Mouse (Mus musculus) liver, embryonic 16.5 days (tissue): ENCODE measurements around the gene Inip. TPM values are rescaled to one million over a fixed set of nuclear protein-coding genes. Genes with fewer than 3 reads are reported as not detected.

ENCODE experiments used
- ATAC-seq: fragments of 200-750 bp; cut with Nextera tagmentation; 2 replicates; pipeline ENCODE4 v1.8.0; 2017; ENCODE audit warnings: low read depth, mild to moderate bottlenecking, moderate number of reproducible peaks, moderate library complexity
- H3K27ac ChIP-seq: fragments of 300-500 bp; sonication (generic); 2 replicates; pipeline ENCODE4 v1.5.1; 2014; ENCODE audit warnings: mild to moderate bottlenecking, low read length
- H3K27me3 ChIP-seq: fragments of 300-500 bp; sonication (generic); 2 replicates; pipeline ENCODE4 v1.6.1; 2014; ENCODE audit warnings: low read depth, low read length, mixed read lengths; ENCODE audit not compliant: control insufficient read depth, insufficient read depth
- H3K36me3 ChIP-seq: fragments of 300-500 bp; sonication (generic); 2 replicates; pipeline ENCODE4 v1.6.1; 2014; ENCODE audit warnings: mild to moderate bottlenecking; ENCODE audit not compliant: control insufficient read depth, insufficient read depth
- H3K4me1 ChIP-seq: fragments of 300-500 bp; sonication (generic); 2 replicates; pipeline ENCODE4 v1.6.1; 2014; ENCODE audit warnings: low read depth, low read length, mixed read lengths; ENCODE audit not compliant: control insufficient read depth
- H3K4me2 ChIP-seq: fragments of 300-500 bp; sonication (generic); 2 replicates; pipeline ENCODE4 v1.6.1; 2014; ENCODE audit warnings: low read depth, low read length, mixed read lengths
- H3K4me3 ChIP-seq: fragments of 300-500 bp; sonication (generic); 2 replicates; pipeline ENCODE4 v1.5.1; 2014; ENCODE audit warnings: low read depth, mild to moderate bottlenecking, low read length
- H3K9ac ChIP-seq: fragments of 300-500 bp; sonication (generic); 2 replicates; pipeline ENCODE4 v1.6.1; 2014; ENCODE audit warnings: low read depth, low read length
- H3K9me3 ChIP-seq: fragments of 300-500 bp; sonication (generic); replicated peaks from 2 replicates; pipeline ENCODE4 v1.6.1; 2016; ENCODE audit warnings: low read length; ENCODE audit not compliant: control insufficient read depth
- WGBS: fragments of 180-500 bp; shearing (Covaris S2); extraction: QIAGEN DNeasy Blood & Tissue Kit; methylation state at CpG from one replicate; pipeline ENCODE4 v1.1.7; 2014; ENCODE audit not compliant: insufficient replicate concordance; 5-methylcytosine and 5-hydroxymethylcytosine counted together
- polyA plus RNA-seq: library from polyadenylated mRNA; unstranded; fragments of >200 nt; fragmentation: Nextera tagmentation; extraction: Ambion mirVana; gene quantifications from 2 replicates; pipeline ENCODE4 v1.2.1, GENCODE M21; 2015

Inip gene
- polyA plus RNA-seq, 1 experiment from 2014 or later: 14.0 TPM

DNA sequence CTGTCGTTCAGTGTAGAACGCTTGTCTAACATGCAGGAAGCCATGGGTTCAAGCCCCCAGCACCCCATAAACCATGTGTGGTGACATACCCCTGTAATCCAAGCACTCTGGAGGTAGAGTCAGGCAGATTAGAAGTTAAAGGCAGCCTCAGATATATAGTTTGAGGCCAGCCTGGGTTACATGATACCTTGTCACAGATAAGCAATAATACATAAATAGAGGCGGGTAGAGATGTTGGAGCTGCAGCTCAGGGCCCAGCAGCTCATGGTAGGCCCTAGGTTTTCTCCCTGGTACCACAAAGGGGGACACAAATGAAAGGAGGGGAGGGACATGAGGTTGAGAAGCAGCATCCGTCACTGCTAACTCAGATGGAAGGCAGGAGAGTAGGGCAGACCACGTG lies 16.4 kb upstream of the Inip start:
- H3K27ac ChIP-seq: no peak overlapping the region
- H3K4me2 ChIP-seq: no peak overlapping the region
- no peaks in the 10 kb centered on the region for H3K27me3 ChIP-seq
- ATAC-seq: no peak
- 46% methylated on average over 5 of the region's 5 CpGs for WGBS
- H3K36me3 ChIP-seq: no peaks in the 10 kb centered on the region
- H3K9ac ChIP-seq: no peak overlapping the region
- peaks cover 31% of the 10 kb centered on the region for H3K4me1 ChIP-seq
- no peaks in the 10 kb centered on the region for H3K9me3 ChIP-seq
- no peak overlapping the region for H3K4me3 ChIP-seq

DNA sequence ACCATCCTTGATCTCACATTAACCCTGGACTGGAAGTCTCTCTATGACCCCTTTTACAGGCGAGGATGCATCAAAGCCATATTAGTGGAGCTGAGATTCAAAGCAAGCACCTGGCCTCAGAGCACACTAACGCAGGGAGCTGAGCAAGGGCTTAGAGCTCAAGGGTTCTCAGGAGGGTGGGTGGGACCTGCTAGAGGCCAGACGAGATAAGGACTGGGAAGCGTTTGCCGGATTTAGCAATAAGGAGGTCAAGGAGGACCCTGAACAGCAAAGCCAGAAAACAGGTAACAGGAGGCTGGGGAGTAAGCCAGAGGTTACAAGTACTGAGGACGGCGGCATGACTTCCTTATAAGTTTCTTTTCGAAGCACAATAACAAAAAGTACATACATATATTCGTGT lies 15.1 kb upstream of the Inip start:
- Histone ChIP-seq H3K36me3 (no peaks in the 10 kb centered on the region), H3K27me3 (no peaks in the 10 kb centered on the region), H3K4me1 (peaks cover 31% of the 10 kb centered on the region), H3K9me3 (no peaks in the 10 kb centered on the region), H3K27ac (no peak overlapping the region), H3K4me3 (no peak overlapping the region), H3K4me2 (no peak overlapping the region), H3K9ac (no peak overlapping the region)
- no peak for ATAC-seq
- WGBS: 46% methylated on average over 9 of the region's 9 CpGs

DNA sequence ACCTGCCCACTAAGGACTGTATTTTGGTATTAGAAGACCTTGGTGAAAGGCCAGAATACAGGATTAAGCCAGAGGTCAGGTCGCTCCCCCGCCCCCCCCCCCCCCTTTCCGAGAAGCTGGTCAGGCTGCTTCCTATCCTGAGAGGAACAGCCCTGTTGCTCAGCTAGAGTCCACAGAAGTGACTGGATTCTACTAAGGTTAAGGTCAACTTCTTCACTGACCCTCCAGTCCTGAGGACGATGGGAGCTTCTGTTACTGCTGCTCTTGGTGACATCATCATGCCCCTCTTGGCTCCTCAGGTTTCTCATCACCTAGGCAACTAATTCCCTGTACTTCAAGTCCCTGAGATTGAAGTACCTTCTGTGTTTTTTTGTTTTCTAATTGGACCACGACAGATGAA lies 14.6 kb upstream of the Inip start:
- 67% methylated on average over 4 of the region's 5 CpGs for WGBS
- peaks cover 31% of the 10 kb centered on the region for H3K4me1 ChIP-seq
- no peaks in the 10 kb centered on the region for H3K36me3 ChIP-seq
- H3K9me3 ChIP-seq: no peaks in the 10 kb centered on the region
- no peaks in the 10 kb centered on the region for H3K27me3 ChIP-seq
- no peak overlapping the region for H3K4me2 ChIP-seq
- no peak overlapping the region for H3K27ac ChIP-seq
- no peak for ATAC-seq
- H3K9ac ChIP-seq: no peak overlapping the region
- H3K4me3 ChIP-seq: no peak overlapping the region

DNA sequence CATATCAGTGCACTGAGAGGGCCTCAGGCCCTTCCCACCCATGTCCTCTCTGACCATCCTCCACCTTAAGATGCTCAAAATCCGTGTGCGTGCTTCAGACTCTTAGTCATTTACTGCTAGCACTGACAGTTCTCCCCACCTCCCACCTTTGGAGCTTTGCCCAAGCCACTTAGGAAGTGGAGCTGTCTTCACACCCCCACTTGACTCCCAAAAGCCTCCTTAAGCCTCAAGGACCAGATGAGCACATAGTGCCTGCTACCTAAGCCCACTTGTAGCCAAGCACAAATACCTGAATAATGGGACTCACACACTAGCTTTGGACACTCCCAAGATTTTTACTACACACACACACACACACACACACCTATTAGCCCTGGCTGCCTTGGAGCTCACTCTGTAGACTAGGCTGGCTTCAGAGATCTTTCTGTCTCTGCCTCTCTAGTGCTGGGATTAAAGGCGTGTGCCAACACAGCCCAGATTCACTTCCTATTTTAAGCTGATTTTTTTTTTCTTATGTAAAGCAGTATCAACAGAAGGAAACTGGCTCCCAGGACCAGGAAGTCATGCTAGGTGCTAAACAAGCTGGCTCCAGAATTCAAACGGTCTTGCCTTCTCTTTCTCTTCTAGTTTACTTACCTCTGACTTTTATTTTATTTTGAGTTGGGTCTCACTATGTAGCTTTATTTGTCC lies 13.9 kb upstream of the Inip start:
- Histone ChIP-seq H3K4me3 (no peak overlapping the region), H3K27me3 (no peaks in the 10 kb centered on the region), H3K4me1 (peaks cover 31% of the 10 kb centered on the region), H3K36me3 (no peaks in the 10 kb centered on the region), H3K9ac (no peak overlapping the region), H3K27ac (peak overlapping the region; percentile 43), H3K4me2 (no peak overlapping the region), H3K9me3 (no peaks in the 10 kb centered on the region)
- ATAC-seq: no peak
- WGBS: 65% methylated on average over 4 of the region's 4 CpGs

DNA sequence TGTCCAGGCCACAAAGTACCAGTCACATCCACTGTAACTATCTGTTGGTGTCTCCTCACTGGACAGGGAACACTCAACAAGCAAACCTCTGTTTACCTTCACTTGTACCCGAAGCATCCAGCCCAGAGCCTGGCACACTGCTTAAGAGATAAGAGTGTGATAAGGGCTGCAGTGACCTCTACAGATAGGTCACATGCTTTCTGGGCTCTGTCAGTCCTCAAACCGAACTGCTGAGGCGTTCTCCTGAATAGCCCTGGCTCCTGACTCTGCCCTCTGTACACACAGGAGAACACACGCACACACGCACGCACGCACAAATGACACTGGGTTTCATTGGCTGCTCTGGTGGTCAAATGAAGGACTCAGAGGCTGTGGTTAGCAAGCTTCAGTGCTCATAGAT lies 12.7 kb upstream of the Inip start:
- Histone ChIP-seq H3K9ac (no peak overlapping the region), H3K4me1 (peaks cover 31% of the 10 kb centered on the region), H3K27ac (no peak overlapping the region), H3K4me3 (no peak overlapping the region), H3K9me3 (no peaks in the 10 kb centered on the region), H3K4me2 (no peak overlapping the region), H3K36me3 (no peaks in the 10 kb centered on the region), H3K27me3 (no peaks in the 10 kb centered on the region)
- peak; percentile 77 for ATAC-seq
- 29% methylated on average over 7 of the region's 7 CpGs for WGBS

DNA sequence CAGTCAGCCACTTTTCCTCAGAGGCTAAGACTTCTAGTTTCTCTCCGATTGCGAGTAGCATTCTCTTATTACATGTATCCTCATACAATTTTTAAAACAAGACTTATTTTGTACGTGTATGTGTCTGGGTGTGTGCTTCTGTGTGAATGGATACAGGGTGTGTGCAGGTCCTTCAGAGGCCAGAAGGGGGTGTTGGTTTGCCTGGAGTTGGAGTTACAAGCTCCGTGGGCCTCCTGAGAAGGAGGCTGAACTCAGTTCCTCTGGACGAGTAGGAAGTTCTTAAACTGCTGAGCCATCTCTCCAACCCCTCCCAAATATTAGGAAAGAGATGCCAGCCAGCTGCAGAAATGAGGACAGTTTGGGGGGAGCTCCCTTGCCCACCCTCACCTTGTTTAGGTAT lies 7.0 kb upstream of the Inip start:
- peaks cover 21% of the 10 kb centered on the region for H3K4me1 ChIP-seq
- no peak overlapping the region for H3K4me2 ChIP-seq
- 56% methylated on average over 5 of the region's 5 CpGs for WGBS
- H3K36me3 ChIP-seq: no peaks in the 10 kb centered on the region
- H3K4me3 ChIP-seq: no peak overlapping the region
- no peak for ATAC-seq
- H3K9ac ChIP-seq: no peak overlapping the region
- no peak overlapping the region for H3K27ac ChIP-seq
- H3K27me3 ChIP-seq: no peaks in the 10 kb centered on the region
- no peaks in the 10 kb centered on the region for H3K9me3 ChIP-seq

DNA sequence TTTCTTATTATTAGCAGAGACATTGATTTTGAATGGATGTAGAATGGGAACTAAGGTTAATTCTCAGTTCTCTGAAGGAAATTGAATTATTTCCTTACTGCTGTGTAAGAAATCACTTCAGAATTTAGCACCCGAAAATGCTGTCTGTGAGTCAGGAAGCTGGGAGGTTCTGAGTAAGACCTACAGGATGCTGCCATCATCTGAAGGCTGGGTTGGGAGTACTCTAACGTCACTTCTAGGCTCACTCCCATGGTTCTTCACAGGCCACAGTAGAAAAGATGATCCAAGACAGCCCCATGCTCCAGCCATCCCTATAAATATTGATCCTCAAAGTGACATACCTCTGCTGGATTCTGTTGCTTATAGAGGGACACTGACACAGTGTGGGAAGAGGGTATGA lies 6.1 kb upstream of the Inip start:
- H3K4me1 ChIP-seq: peaks cover 30% of the 10 kb centered on the region

DNA sequence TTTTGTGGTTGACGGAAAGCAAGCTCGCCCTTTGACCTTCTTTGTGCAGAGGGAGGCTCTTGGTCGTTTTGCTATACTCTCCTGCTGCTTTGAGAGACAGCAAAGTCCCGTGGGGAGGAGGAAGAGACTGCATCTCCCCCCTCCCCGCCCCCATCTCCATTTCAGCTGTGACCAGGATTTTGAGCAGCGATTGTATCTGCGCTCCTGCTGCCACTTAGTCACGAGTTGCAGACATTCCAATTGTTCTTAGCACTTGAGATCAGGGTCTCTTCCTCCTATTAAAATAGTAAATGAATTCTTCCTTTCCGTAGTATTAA lies 5.4 kb upstream of the Inip start:
- Histone ChIP-seq H3K9ac (peak overlapping the region; percentile 88), H3K27ac (peak overlapping the region; percentile 75)
- ATAC-seq: no peak

More for the DNA sequence above, 6.1 kb upstream of the Inip start:
- no peak for ATAC-seq
- no peaks in the 10 kb centered on the region for H3K27me3 ChIP-seq
- H3K9me3 ChIP-seq: no peaks in the 10 kb centered on the region
- H3K27ac ChIP-seq: no peak overlapping the region
- H3K36me3 ChIP-seq: no peaks in the 10 kb centered on the region
- WGBS: 74% methylated on average over 2 of the region's 2 CpGs
- no peak overlapping the region for H3K9ac ChIP-seq
- no peak overlapping the region for H3K4me3 ChIP-seq
- H3K4me2 ChIP-seq: no peak overlapping the region

DNA sequence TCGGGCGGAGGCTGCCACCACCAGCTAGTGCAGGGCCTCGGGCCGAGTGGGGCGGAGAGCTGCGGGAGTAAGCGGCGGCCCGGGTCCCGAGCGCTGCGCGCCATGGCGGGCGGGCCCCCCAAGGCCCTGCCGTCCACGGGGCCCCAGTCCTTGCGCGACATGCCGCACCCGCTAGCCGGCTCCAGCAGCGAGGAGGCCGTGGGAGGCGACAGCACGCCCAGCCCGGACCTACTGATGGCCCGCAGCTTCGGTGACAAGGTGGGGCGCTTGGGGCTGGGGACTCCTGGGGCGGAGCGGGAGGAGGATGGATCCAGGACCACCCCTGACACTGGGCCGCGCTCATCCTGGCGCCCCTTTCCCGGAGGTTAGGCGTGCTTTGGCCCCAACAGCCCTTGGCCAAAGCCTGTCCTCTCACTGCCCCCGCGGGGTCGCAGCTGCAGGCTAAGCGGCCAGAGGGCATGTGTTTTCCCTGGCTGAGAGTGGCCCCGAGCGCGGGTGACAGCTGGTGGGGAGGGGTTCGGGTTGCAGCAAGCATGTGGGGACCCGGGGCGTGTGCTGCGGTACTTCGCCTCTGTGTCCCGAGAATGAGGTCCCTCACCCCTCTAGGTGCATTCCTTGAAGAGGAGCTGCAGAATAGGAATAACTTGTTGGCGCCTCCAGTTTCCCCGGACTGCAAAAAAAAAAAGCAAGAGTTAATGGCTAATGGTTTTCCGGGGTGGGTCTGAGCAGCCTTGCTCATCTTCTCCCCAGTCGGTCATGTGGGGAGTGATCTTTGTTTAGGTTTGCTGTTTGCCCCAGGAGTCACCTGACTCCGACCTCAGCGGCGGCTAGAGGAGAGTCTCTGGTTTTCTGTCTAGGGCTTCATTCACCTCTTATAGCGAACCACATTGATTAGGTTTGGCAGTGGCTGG lies 4.8 kb upstream of the Inip start:
- WGBS: under 1% methylated on average over 57 of the region's 58 CpGs
- Histone ChIP-seq H3K27me3 (no peaks in the 10 kb centered on the region), H3K9ac (peak overlapping the region; percentile 88), H3K36me3 (no peaks in the 10 kb centered on the region), H3K4me1 (peaks cover 33% of the 10 kb centered on the region), H3K4me2 (peak overlapping the region; percentile 99), H3K9me3 (no peaks in the 10 kb centered on the region), H3K27ac (peak overlapping the region; percentile 75), H3K4me3 (peak overlapping the region; percentile 88)
- ATAC-seq: peak; percentile 38

More for the DNA sequence above, 5.4 kb upstream of the Inip start:
- H3K4me1 ChIP-seq: peaks cover 33% of the 10 kb centered on the region
- H3K36me3 ChIP-seq: no peaks in the 10 kb centered on the region
- H3K4me2 ChIP-seq: peak overlapping the region; percentile 99
- 8% methylated on average over 9 of the region's 9 CpGs for WGBS
- H3K27me3 ChIP-seq: no peaks in the 10 kb centered on the region
- no peaks in the 10 kb centered on the region for H3K9me3 ChIP-seq
- peak overlapping the region; percentile 88 for H3K4me3 ChIP-seq
